Mouse (Mus musculus) kidney, embryonic 14.5 days (tissue): ENCODE measurements around the gene Rnf144a. TPM values are rescaled to one million over a fixed set of nuclear protein-coding genes. Genes with fewer than 3 reads are reported as not detected.

Experiments used
- ATAC-seq: fragments of 200-750 bp; cut with Nextera tagmentation; 2 replicates; pipeline ENCODE4 v1.8.0; 2017; ENCODE audit warnings: moderate number of reproducible peaks, mild to moderate bottlenecking, moderate TSS enrichment, moderate library complexity; ENCODE audit not compliant: low FRiP score, low TSS enrichment
- H3K27ac ChIP-seq: fragments of 300-500 bp; sonication (generic); 2 replicates; pipeline ENCODE4 v1.5.1; 2014; ENCODE audit warnings: low read depth, mild to moderate bottlenecking, low read length, moderate library complexity, mixed read lengths
- H3K27me3 ChIP-seq: fragments of 300-500 bp; sonication (generic); 2 replicates; pipeline ENCODE4 v1.6.1; 2014; ENCODE audit warnings: mild to moderate bottlenecking, low read length; ENCODE audit not compliant: control insufficient read depth, insufficient read depth
- H3K36me3 ChIP-seq: fragments of 300-500 bp; sonication (generic); 2 replicates; pipeline ENCODE4 v1.6.1; 2014; ENCODE audit warnings: low read length, mixed read lengths; ENCODE audit not compliant: control insufficient read depth, insufficient read depth
- H3K4me1 ChIP-seq: fragments of 300-500 bp; sonication (generic); 2 replicates; pipeline ENCODE4 v1.6.1; 2014; ENCODE audit warnings: low read length, mixed read lengths; ENCODE audit not compliant: control insufficient read depth, insufficient read depth
- H3K4me2 ChIP-seq: fragments of 300-500 bp; sonication (generic); replicated peaks from 2 replicates; pipeline ENCODE4 v1.6.1; 2014; ENCODE audit warnings: low read depth, mild to moderate bottlenecking, low read length
- H3K4me3 ChIP-seq: fragments of 300-500 bp; sonication (generic); 2 replicates; pipeline ENCODE4 v1.5.1; 2014; ENCODE audit warnings: mild to moderate bottlenecking, low read length
- H3K9ac ChIP-seq: fragments of 300-500 bp; sonication (generic); 2 replicates; pipeline ENCODE4 v1.6.1; 2014; ENCODE audit warnings: low read depth, mild to moderate bottlenecking, low read length, moderate library complexity
- H3K9me3 ChIP-seq: fragments of 300-500 bp; sonication (generic); 2 replicates; pipeline ENCODE4 v1.6.1; 2016; ENCODE audit warnings: low read length; ENCODE audit not compliant: control insufficient read depth
- WGBS: fragments of 180-500 bp; shearing (Covaris S2); extraction: QIAGEN DNeasy Blood & Tissue Kit; methylation state at CpG from one replicate; pipeline ENCODE4 v1.1.7; 2014; 5-methylcytosine and 5-hydroxymethylcytosine counted together
- polyA plus RNA-seq: library from polyadenylated mRNA; unstranded; fragments of >200 nt; fragmentation: Nextera tagmentation; extraction: Ambion mirVana; gene quantifications from 2 replicates; pipeline ENCODE4 v1.2.1, GENCODE M21; 2014

Rnf144a gene
- polyA plus RNA-seq, 1 experiment from 2014 or later: 29.8 TPM

- ATAC-seq: no peak
- Histone ChIP-seq H3K9ac (no peak overlapping the region), H3K36me3 (peaks cover 36% of the 10 kb centered on the region; the same call in 1 of the 2 replicates), H3K27ac (no peak overlapping the region), H3K9me3 (no peaks in the 10 kb centered on the region), H3K4me3 (no peak overlapping the region), H3K4me2 (no peak overlapping the region), H3K4me1 (no peaks in the 10 kb centered on the region), H3K27me3 (no peaks in the 10 kb centered on the region)
- 68% methylated on average over 6 of the region's 6 CpGs for WGBS
Measured at GRCm38 (mm10) chr12:26387523-26387922, 27.5 kb downstream of the Rnf144a start.

- Histone ChIP-seq H3K9me3 (no peaks in the 10 kb centered on the region), H3K4me2 (no peak overlapping the region), H3K9ac (no peak overlapping the region), H3K36me3 (peaks cover 36% of the 10 kb centered on the region; the same call in 1 of the 2 replicates), H3K27ac (no peak overlapping the region), H3K4me3 (no peak overlapping the region), H3K4me1 (no peaks in the 10 kb centered on the region), H3K27me3 (no peaks in the 10 kb centered on the region)
- 85% methylated on average over 9 of the region's 9 CpGs for WGBS
- ATAC-seq: no peak
Measured at GRCm38 (mm10) chr12:26386947-26387346, 28.1 kb downstream of the Rnf144a start.

GRCm38 (mm10) chr12:26386189-26386588 lies 28.9 kb downstream of the Rnf144a start:
- H3K4me2 ChIP-seq: no peak overlapping the region
- H3K4me1 ChIP-seq: no peaks in the 10 kb centered on the region
- no peaks in the 10 kb centered on the region for H3K27me3 ChIP-seq
- 69% methylated on average over 2 of the region's 2 CpGs for WGBS
- H3K9me3 ChIP-seq: no peaks in the 10 kb centered on the region
- peaks cover 37% of the 10 kb centered on the region; the same call in 1 of the 2 replicates for H3K36me3 ChIP-seq
- ATAC-seq: no peak
- H3K4me3 ChIP-seq: no peak overlapping the region
- no peak overlapping the region for H3K27ac ChIP-seq
- no peak overlapping the region for H3K9ac ChIP-seq

- Histone ChIP-seq H3K9me3 (no peaks in the 10 kb centered on the region), H3K4me1 (no peaks in the 10 kb centered on the region), H3K4me3 (no peak overlapping the region), H3K36me3 (peaks cover 41% of the 10 kb centered on the region; the same call in 1 of the 2 replicates), H3K27ac (no peak overlapping the region), H3K4me2 (no peak overlapping the region), H3K9ac (no peak overlapping the region), H3K27me3 (no peaks in the 10 kb centered on the region)
- 81% methylated on average over 6 of the region's 6 CpGs for WGBS
- no peak for ATAC-seq
Measured at GRCm38 (mm10) chr12:26385735-26386134, 29.3 kb downstream of the Rnf144a start.

GRCm38 (mm10) chr12:26381730-26382129 lies 33.3 kb downstream of the Rnf144a start:
- H3K9me3 ChIP-seq: no peaks in the 10 kb centered on the region
- H3K36me3 ChIP-seq: peaks cover 30% of the 10 kb centered on the region; the same call in 1 of the 2 replicates
- no peak overlapping the region for H3K4me3 ChIP-seq
- WGBS: 84% methylated on average over 8 of the region's 8 CpGs
- no peak overlapping the region for H3K9ac ChIP-seq
- no peak overlapping the region for H3K27ac ChIP-seq
- no peak for ATAC-seq
- no peak overlapping the region for H3K4me2 ChIP-seq
- no peaks in the 10 kb centered on the region for H3K4me1 ChIP-seq
- no peaks in the 10 kb centered on the region for H3K27me3 ChIP-seq

- Histone ChIP-seq H3K27me3 (no peaks in the 10 kb centered on the region), H3K9ac (no peak overlapping the region), H3K4me2 (no peak overlapping the region), H3K4me1 (no peaks in the 10 kb centered on the region), H3K9me3 (no peaks in the 10 kb centered on the region), H3K36me3 (peaks cover 25% of the 10 kb centered on the region; the same call in 1 of the 2 replicates), H3K27ac (no peak overlapping the region), H3K4me3 (no peak overlapping the region)
- no peak for ATAC-seq
- WGBS: 74% methylated on average over 7 of the region's 7 CpGs
Measured at GRCm38 (mm10) chr12:26379797-26380196, 35.3 kb downstream of the Rnf144a start.

GRCm38 (mm10) chr12:26377691-26378090 lies 37.4 kb downstream of the Rnf144a start:
- ATAC-seq: no peak

GRCm38 (mm10) chr12:26376541-26377323 lies 38.3 kb downstream of the Rnf144a start:
- Histone ChIP-seq H3K4me2 (no peak overlapping the region), H3K27ac (no peak overlapping the region), H3K36me3 (peaks cover 16% of the 10 kb centered on the region; the same call in 1 of the 2 replicates), H3K9me3 (no peaks in the 10 kb centered on the region), H3K9ac (no peak overlapping the region), H3K27me3 (no peaks in the 10 kb centered on the region), H3K4me1 (no peaks in the 10 kb centered on the region), H3K4me3 (no peak overlapping the region)
- no peak for ATAC-seq
- WGBS: 92% methylated on average over 8 of the region's 8 CpGs

More at GRCm38 (mm10) chr12:26377691-26378090, 37.4 kb downstream of the Rnf144a start:
- H3K27ac ChIP-seq: no peak overlapping the region
- no peaks in the 10 kb centered on the region for H3K27me3 ChIP-seq
- H3K4me1 ChIP-seq: no peaks in the 10 kb centered on the region
- H3K9me3 ChIP-seq: no peaks in the 10 kb centered on the region
- H3K4me2 ChIP-seq: no peak overlapping the region
- H3K4me3 ChIP-seq: no peak overlapping the region
- 72% methylated on average over 7 of the region's 7 CpGs for WGBS
- peaks cover 16% of the 10 kb centered on the region; the same call in 1 of the 2 replicates for H3K36me3 ChIP-seq
- H3K9ac ChIP-seq: no peak overlapping the region

GRCm38 (mm10) chr12:26373721-26374120 lies 41.3 kb downstream of the Rnf144a start:
- Histone ChIP-seq H3K4me1 (no peaks in the 10 kb centered on the region), H3K4me3 (no peak overlapping the region), H3K9me3 (no peaks in the 10 kb centered on the region), H3K9ac (no peak overlapping the region), H3K27me3 (no peaks in the 10 kb centered on the region), H3K27ac (no peak overlapping the region), H3K36me3 (peaks cover 4% of the 10 kb centered on the region; the same call in 1 of the 2 replicates), H3K4me2 (no peak overlapping the region)
- no peak for ATAC-seq
- 83% methylated on average over 7 of the region's 7 CpGs for WGBS
